Mouse (Mus musculus): ENCODE results near the gene Rasgrp3. TPM values are rescaled to one million over a fixed set of nuclear protein-coding genes. Genes with fewer than 3 reads are reported as not detected.

Rasgrp3 gene
- total RNA-seq, 2 experiments from 2014 or later: 7.4 to 9.0 TPM

- Histone ChIP-seq H3K27ac (no peak overlapping the region), H3K4me3 (no peak overlapping the region)
- TF ChIP-seq CTCF (IDR thresholded peaks at IDR 0.05): no peak
- intact Hi-C loops (cut with DNase I): no loop called here
- no peak for DNase-seq (ENCODE audit: extremely low spot score in 1 of 2, low spot score in 2 of 2)
These were observed 71.3 kb downstream of the Rasgrp3 start for GRCm38 (mm10) chr17:75506708-75507641.

GRCm38 (mm10) chr17:75509257-75509656, 73.6 kb downstream of the Rasgrp3 start:
- intact Hi-C loops (cut with DNase I): no loop called here

GRCm38 (mm10) chr17:75516591-75516990, 80.9 kb downstream of the Rasgrp3 start:
- intact Hi-C loops (cut with DNase I): no loop called here
- no peak for TF ChIP-seq CTCF (IDR thresholded peaks at IDR 0.05)
- DNase-seq (ENCODE audit: extremely low spot score in 1 of 2, low spot score in 2 of 2): no peak
- Histone ChIP-seq H3K27ac (no peak overlapping the region), H3K4me3 (no peak overlapping the region)

More at GRCm38 (mm10) chr17:75509257-75509656, 73.6 kb downstream of the Rasgrp3 start:
- H3K4me3 ChIP-seq: no peak overlapping the region
- no peak overlapping the region for H3K27ac ChIP-seq
- TF ChIP-seq CTCF (IDR thresholded peaks at IDR 0.05): no peak
- no peak for DNase-seq (ENCODE audit: extremely low spot score in 1 of 2, low spot score in 2 of 2)

- DNase-seq (ENCODE audit: extremely low spot score in 1 of 2, low spot score in 2 of 2): no peak
- intact Hi-C loops (cut with DNase I): no loop called here
- Histone ChIP-seq H3K27ac (peak overlapping the region; percentile 38; the same call in 1 of the 2 replicates), H3K4me3 (no peak overlapping the region)
- no peak for TF ChIP-seq CTCF (IDR thresholded peaks at IDR 0.05)
These were observed 82.6 kb downstream of the Rasgrp3 start for GRCm38 (mm10) chr17:75518181-75518901.

GRCm38 (mm10) chr17:75519239-75519900, 83.7 kb downstream of the Rasgrp3 start:
- no peak for DNase-seq (ENCODE audit: extremely low spot score in 1 of 2, low spot score in 2 of 2)
- Histone ChIP-seq H3K4me3 (no peak overlapping the region), H3K27ac (peak overlapping the region; percentile 45; the same call in 1 of the 2 replicates)
- no peak for TF ChIP-seq CTCF (IDR thresholded peaks at IDR 0.05)
- intact Hi-C loops (cut with DNase I): no loop called here

- TF ChIP-seq CTCF (IDR thresholded peaks at IDR 0.05): no peak
- no peak overlapping the region for H3K27ac ChIP-seq
- DNase-seq (ENCODE audit: extremely low spot score in 1 of 2, low spot score in 2 of 2): no peak
- H3K4me3 ChIP-seq: no peak overlapping the region
- intact Hi-C loops (cut with DNase I): no loop called here
These were observed 85.6 kb downstream of the Rasgrp3 start for GRCm38 (mm10) chr17:75521236-75521842.

- intact Hi-C loops (cut with DNase I): no loop called here
- H3K4me3 ChIP-seq: no peak overlapping the region
- H3K27ac ChIP-seq: no peak overlapping the region
- no peak for TF ChIP-seq CTCF (IDR thresholded peaks at IDR 0.05)
- no peak for DNase-seq (ENCODE audit: extremely low spot score in 1 of 2, low spot score in 2 of 2)
These were observed 86.8 kb downstream of the Rasgrp3 start for GRCm38 (mm10) chr17:75522347-75523065.

- intact Hi-C loops (cut with DNase I): no loop called here
- DNase-seq (ENCODE audit: extremely low spot score in 1 of 2, low spot score in 2 of 2): no peak
- no peak for TF ChIP-seq CTCF (IDR thresholded peaks at IDR 0.05)
- no peak overlapping the region for H3K4me3 ChIP-seq
- no peak overlapping the region; the same call in 1 of the 2 replicates for H3K27ac ChIP-seq
These were observed 88.1 kb downstream of the Rasgrp3 start for GRCm38 (mm10) chr17:75523812-75524211.

- no peak for DNase-seq (ENCODE audit: extremely low spot score in 1 of 2, low spot score in 2 of 2)
- TF ChIP-seq CTCF (IDR thresholded peaks at IDR 0.05): no peak
- no peak overlapping the region for H3K4me3 ChIP-seq
- H3K27ac ChIP-seq: no peak overlapping the region
- intact Hi-C loops (cut with DNase I): no loop called here
These were observed 90.7 kb downstream of the Rasgrp3 start for GRCm38 (mm10) chr17:75526411-75526810.

- intact Hi-C loops (cut with DNase I): no loop called here
- Histone ChIP-seq H3K27ac (no peak overlapping the region), H3K4me3 (no peak overlapping the region)
- TF ChIP-seq CTCF (IDR thresholded peaks at IDR 0.05): peak; percentile 7
- DNase-seq (ENCODE audit: extremely low spot score in 1 of 2, low spot score in 2 of 2): no peak
These were observed 93.7 kb downstream of the Rasgrp3 start for GRCm38 (mm10) chr17:75529222-75529935.

All from left cerebral cortex, adult 2 months (tissue).